Mouse (Mus musculus) gonadal fat pad, adult 2 months (tissue): Measurements from ENCODE around the gene Hdhd5. TPM values are rescaled to one million over a fixed set of nuclear protein-coding genes. Genes with fewer than 3 reads are reported as not detected.
A peak's percentile ranks its signal among the peaks of the same experiment; 100 is the strongest.

Source experiments
- DNase-seq: peaks from one replicate; pipeline ENCODE4 v3.0.0-alpha.2; 2012; ENCODE audit warnings: low read depth
- polyA plus RNA-seq: library from polyadenylated mRNA; depleted of rRNA; stranded (reverse); fragments of >200 nt; gene quantifications from 2 replicates; pipeline ENCODE4 v1.2.3, GENCODE M21; 2012

Hdhd5 gene
- polyA plus RNA-seq, 1 experiment = 26.6 TPM

DNA sequence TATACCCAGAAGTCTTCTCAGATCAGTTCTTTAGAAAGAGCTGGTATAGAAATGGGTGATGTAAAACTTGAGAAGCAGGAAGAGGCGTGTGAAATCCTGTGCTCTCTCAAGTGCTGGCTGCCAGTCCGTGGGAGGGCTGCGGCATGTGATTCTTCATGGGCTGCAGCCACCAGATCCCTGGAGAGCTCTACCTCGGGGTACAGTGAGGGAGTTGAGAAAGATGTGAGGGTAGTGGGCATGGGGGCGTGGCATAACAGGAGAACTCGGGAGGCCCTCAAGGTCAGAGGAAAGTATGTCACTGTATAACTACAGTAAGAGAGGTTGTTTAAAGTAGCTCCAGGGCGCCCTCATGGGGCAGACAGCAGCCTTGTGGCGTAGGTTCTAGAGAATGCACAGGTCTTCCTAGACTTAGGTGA is 47.9 kb downstream of the Hdhd5 start:
- peak; percentile 16 for DNase-seq

DNA sequence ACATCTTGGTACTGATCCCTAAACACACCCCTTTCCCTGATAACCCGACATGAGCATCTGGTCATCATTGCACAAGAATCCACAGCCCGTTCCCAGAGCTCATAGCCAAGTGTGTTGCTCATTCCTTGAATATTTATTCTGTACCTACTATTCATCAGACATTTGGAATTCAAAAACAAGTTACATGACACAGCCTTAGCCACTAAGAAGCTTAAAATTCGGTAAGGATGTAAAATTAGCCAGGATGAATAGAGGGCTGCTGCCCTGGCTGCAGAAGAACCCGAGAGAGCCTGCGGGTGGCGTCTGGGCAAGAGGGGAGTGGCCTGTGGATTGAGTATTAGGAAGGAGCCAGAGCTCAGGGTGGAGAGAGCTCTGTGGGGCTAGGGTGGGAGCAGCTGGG is 48.4 kb downstream of the Hdhd5 start:
- DNase-seq = no peak

DNA sequence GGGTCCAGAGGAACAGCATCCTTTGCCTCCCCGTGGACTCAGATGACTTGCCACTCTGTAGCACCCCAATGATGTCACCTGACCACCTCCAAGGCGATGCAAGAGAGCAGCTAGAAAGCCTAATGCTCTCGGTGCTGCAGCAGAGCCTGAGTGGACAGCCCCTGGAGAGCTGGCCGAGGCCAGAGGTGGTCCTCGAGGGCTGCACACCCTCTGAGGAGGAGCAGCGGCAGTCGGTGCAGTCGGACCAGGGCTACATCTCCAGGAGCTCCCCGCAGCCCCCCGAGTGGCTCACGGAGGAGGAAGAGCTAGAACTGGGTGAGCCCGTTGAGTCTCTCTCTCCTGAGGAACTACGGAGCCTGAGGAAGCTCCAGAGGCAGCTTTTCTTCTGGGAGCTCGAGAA is 49.1 kb downstream of the Hdhd5 start:
- DNase-seq = no peak

DNA sequence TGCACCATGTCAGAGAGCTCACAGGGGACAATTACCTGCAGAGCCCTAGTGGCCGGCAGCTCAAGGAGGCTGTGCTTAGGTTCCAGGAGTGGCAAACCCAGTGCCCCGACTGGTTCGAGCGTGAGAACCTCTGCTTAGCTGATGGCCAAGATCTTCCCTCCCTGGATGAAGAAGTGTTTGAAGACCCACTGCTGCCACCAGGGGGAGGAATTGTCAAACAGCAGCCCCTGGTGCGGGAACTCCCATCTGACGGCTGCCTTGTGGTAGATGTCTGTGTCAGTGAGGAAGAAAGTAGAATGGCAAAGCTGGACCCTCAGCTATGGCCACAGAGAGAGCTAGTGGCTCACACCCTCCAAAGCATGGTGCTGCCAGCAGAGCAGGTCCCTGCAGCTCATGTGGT is 49.6 kb downstream of the Hdhd5 start:
- DNase-seq = no peak

DNA sequence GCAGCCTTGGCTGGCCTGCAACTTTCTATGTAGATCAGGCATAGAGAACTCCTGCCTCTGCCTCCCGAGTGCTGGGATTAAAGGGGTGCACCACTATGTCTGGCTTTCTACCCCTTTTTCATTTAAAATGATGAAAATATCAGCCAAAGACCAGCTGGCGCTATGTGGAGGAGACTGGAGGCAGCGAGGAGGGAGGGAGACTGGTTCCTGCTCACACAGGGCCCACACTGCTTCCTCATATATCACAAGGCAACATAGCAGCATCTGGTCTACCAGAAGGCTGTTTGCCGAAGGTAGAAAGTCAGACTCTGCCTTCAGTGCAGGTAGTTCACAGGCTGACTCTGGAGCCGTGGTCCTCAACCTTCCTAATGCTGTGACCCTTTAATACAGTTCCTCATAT is 50.8 kb downstream of the Hdhd5 start:
- DNase-seq = no peak

DNA sequence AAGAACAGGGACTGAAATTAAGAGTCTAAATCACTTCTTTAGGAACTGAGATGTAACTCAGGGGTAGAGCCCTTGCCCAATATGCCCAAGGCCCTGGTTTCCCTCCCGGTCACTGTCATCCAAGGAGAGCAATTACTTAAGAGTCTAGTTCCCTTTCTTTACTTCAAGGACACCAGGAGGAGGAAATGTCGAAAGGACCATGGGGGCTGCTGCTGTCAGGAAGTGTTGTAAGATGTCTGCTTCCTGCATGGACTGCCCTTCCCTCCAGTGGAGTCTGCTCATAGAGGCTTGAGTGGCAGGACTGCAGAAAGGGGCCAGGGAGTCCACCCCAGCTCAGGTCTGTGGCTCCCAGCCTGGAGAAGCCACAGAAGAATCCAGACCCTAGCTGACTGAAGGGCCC is 51.8 kb downstream of the Hdhd5 start:
- no peak for DNase-seq

DNA sequence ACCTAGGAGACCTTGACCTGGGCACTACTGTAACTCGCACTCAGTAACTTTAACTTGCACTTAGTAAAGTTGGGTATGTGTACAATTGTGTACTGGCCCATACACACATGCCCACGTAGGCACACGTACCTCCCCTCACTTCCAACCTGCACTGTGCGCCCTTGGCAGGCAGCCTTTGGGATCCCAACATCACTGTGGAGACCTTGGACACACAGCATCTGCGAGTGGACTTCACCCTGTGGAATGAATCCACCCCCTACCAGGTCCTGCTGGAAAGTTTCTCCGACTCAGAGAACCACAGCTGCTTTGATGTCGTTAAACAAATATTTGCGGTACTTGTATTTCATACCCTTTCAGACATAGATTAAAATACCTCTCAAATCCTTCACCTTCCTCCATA is 55.8 kb downstream of the Hdhd5 start:
- DNase-seq = no peak

DNA sequence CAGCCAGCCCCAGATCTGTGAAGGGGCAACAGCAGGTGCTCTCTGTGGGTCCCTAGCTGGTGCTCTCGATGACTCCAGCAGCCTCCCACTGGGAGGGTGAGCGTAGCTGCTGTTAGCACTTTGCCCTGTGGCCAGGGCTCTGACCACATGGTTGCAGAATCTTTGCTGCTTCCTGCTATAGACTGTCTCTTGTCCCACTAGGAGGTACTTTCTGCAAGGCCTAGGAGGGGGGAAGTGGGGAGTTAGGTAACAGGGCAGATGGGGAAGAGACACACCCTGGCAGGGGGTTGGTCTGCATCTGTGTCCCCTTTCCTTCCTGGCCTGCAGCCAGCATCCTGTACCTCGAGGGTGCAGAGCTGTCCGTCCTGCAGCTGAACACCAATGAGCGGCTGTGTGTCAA is 57.7 kb downstream of the Hdhd5 start:
- no peak for DNase-seq

DNA sequence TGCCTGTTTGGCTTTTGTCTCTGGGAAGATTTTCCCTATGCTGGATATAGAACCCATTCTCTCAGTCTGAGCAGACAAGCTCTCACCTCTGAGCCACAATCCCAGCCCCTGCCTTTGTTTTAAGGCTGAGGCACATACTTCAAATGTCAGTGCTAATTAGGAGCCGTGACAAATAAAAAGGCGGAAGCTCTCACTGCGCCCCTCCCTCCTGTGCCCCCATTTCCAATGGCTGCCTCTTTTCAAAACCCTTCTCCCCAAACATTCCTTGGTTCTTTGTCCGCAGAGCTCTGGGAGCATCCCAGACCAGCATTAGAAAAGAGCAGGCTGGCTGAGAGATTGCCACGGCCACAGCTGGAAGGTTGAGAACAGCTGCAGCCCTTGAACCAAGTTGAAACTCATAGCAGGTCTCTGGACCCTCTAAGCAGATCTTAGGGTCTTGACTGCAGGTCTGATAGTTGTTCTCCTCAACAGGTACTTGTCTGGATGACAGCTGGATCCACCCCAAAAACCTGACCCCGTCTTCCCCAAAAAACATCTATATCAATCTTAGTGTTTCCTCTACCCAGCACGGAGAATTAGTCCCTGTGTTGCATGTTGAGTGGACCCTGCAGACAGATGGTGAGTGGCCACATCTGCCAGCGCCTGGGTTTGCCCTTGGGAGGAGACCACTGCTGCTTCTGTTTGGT is 58.5 kb downstream of the Hdhd5 start:
- no peak for DNase-seq

DNA sequence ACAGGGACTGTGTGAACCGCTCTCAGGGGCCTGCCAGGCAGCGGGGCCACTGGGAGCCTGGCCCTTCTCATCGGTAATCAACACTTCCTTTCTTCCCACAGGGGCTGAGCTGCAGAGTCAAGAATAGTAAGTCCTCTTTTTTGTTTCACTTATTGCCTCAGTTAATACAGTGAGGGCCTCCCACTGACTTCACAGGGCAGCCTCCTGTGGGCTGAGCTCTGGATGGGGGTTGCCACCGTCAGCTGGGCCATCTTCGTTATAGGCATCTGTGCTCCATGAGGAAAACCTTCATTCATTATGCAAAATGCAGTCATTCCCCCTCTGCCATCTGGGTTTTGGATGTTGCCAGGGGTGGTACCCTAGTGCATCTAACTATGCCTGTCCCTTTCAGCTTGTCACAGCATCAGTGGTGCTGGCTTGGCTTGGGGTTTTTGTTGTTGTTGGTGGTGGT is 59.1 kb downstream of the Hdhd5 start:
- no peak for DNase-seq

DNA sequence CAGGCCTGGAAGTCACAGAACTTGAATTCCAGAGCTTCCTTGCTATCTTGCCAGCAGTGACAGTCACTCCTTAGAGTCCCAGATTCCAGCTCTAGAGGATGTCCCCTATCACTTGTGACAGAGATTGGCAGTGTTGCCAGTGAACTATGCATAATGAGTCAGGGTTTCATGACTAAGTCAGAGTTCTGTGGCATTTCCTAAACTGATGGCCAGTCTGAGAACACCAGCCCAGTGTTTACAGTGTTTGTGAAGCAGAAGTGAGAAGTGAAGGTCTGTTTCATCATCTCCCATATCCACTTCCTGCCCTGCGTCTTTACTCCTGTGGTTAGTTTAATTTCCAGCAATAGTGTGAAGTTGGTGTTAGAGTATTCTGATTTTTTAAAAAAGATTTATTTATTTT is 60.5 kb downstream of the Hdhd5 start:
- DNase-seq = no peak

DNA sequence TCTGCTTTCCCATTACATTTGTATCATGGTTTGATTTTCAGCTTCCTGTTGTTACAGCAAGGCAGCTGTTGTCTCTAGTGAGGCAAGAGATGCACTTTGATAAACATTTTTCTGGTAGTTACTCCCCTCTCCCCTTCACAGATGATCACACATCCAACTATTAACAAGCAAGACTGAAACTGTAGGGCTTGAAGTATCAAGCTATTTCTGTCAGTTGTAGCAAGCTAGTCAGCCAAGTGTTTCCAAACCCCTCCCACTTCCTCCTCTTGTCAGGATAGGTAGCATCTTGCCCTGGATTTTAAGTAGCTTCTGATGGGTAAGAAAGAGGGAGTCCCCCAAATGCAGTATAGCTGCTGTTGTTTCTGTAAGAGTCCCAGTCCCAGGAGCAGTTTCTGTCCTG is 61.3 kb downstream of the Hdhd5 start:
- no peak for DNase-seq

DNA sequence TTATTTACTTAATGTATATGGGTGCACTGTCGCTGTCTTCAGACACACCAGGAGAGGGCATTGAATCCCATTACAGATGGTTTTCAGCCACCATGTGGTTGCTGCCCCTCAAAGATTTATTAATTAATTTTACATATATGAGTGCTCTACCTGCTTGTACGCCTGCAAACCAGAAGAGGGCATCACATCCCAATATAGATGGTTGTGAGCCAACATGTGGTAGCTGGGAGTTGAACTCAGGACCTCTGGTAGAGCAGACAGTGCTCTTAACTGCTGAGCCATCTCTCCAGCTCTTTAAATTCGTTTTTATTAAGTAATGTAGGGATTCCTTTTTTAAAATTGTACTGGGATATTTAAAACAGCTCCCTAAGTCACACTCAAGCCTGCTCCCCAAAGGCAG is 61.9 kb downstream of the Hdhd5 start:
- DNase-seq = no peak

DNA sequence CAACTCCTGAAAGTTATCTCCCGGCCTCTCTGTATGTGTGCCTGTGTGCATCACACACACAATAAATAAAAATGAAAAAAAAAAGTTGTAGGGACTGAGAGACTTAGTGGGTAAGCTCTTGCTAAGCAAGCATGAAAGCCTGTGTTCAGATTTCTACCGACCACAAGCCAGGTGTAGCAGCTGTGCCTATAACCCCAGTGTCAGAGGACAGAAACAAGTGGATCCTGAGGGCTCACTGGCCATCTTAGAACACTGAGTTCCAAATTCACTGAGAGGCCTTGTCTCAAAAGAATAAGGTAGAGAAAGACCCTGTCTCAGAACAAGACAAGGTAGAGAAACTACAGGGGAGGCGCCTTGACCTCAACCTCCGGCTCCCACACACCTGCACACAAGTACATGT is 62.9 kb downstream of the Hdhd5 start:
- no peak for DNase-seq

DNA sequence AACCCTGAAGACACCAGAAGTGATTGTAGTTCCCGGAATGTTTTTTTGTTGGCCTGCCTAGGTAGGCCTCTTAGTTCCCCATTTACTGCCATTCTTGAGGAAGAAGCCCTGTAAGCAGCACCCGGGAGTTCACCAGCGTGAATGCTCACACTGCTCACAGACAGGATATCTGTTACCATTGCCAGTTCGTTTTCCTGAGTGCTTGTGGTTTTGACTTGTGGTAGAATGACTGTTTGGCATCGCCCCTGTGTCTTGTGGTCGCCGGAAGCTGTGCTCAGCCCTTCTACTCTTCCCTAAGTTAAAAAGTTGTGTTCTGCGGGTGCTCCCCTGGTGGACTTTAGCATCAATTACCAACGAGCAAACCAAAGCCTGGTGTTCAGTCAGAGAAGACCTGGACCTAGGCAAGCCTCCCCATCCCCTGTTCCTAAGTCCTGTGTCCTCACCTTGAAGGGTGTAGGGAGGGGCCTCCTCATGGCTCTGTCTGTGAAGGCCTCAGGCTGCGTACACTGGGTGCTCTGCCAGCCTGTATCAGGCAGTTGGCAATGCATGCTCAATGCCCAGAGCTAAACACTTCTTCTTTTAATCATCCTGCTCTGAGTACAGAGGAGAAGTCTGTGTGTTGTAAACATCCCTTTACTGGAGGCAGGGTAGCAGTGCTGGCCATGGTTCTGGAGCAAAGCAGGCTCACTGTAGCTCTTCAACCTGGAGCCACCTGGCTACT is 64.3 kb downstream of the Hdhd5 start:
- DNase-seq = no peak

DNA sequence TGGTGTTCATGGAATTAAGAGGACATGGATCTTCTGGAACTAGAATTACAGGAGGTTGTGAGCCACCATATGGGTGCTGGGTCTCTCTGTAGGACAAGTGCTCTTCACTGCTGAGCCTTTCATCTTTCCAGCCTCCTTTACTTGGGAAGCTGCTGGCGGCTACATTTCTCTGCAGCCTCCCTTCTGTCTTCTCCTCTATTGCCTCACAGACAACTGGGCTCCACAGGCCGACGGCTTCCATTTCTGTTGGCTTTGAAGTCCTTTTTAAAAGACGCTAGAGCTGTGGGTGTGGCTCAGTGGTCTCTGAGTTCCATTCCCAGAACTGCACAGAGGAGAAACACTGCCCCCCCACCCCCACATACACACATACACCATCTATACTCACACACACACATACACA is 65.7 kb downstream of the Hdhd5 start:
- DNase-seq = no peak

DNA sequence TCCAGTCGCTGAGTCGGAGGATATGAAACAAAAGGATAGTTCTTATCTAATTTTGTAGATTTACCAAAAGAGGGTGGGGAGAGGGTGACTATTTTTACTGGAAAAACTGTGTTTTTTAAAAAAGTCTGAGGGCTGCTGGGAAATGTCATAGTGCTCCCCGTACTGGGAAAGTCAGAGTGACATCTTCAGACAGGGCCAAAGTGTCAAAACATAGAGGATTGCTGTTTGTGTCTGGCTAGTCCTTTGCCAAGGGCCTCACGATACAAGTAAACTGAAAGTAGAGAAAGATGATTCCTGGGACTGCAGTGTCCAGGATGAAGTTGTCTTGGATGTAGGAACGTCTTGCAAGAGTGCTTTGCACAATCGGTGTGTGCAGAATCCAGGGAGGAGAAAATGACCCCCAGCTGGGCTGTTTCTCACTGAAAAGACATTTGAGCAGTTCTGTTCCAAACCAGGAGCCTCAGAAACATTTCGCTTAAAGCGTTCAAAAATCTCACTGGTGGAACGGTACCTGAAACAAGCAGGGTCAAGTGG is 66.6 kb downstream of the Hdhd5 start:
- DNase-seq = no peak

DNA sequence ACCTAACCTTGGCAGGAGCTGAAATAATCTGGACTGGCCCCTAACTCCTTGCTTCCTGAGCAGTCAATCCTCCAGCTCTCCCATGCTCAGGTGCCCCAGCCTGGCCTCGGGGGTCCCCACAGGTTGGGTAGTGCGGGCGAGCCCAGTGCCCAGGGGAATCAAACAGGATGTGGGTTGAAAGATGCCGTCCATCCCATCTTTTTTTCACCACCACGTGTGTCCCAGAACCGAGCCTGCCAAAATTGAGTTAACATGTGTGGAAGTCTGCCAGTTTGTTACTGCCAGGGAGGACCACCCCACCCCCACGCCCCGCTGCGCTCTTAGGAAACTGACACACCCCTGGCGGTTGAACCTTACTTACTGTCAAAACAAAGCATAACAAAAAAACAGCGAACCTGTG is 67.2 kb downstream of the Hdhd5 start:
- no peak for DNase-seq

DNA sequence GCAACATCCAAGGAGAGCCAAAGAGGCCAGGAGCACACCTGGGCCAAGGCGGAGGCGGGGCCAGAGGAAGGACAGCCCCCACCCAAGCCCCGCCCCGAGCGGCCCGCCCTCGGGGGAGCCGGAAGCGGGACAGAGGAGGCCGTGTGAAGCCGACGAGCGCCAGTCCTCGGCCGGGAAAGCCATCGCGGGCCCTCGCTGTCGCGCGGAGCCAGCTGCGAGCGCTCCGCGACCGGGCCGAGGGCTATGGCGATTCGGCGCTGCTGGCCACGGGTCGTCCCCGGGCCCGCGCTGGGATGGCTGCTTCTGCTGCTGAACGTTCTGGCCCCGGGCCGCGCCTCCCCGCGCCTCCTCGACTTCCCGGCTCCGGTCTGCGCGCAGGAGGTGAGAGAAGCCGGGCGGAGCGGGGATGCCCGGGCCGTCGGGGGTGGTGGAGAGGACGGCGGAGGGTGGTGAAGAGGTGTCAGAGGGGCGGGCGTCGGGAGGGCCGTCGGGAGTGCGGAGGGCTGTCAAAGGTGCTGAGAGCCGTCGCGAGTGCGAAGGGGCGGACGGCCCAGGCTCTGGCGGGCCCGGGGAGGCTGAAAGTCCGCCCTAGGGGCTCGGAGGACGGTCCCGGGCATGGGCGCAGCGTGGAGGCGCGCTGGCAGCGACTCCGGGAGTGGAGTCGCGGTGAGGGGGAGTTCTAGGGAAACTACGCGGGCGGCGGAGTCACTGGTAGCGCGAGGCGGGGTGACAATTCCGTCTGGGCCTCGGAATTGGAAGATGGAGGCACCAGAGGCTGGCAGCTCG is 67.8 kb downstream of the Hdhd5 start, which contains the start of gene Il17ra:
Il17ra (plus strand) TSS at position 162 of the 786 bp plus-strand sequence.
- peak; percentile 26 for DNase-seq

DNA sequence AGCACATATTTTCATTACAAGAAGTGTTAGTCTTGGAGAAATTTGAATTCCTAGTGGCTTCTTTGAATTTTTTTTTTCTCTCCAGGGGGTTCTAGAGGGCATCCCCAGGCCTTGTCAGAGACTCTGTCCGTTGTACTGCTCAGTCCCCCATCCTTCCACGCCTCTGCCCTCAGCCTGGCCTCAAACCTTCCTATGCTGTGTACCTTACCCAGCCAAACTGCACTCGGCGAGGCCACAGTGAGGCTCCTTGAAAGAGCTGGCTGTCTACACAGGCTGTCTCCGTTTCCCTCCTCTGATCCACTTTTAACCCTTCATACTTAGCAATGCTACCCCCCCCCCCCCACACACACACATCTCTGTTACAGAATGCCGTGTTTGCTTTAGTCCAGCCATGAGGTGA is 68.9 kb downstream of the Hdhd5 start:
- DNase-seq = no peak

DNA sequence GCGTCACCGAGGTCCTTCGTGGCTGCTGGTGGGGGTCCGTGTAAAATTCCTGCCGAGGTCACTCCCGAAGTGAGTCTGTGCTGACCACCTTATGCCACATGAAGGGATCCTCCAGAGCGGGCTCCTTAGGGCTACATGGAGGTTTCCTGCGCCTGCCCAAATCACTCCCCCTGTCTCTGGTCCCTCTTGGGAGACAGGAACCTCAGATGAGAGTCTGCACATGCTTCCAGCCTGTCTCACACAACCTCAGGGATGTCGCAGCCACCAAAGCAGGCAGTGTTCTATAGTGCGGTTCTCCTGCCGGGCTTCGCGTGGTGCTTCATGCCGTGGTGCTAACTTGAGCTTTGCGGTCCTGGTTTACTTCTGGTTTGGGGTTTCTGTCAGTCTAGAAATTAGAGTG is 69.9 kb downstream of the Hdhd5 start:
- DNase-seq = no peak
